Comparison of ENCODE assay signal across 35 mouse cellular contexts in the genomic region with DNA sequence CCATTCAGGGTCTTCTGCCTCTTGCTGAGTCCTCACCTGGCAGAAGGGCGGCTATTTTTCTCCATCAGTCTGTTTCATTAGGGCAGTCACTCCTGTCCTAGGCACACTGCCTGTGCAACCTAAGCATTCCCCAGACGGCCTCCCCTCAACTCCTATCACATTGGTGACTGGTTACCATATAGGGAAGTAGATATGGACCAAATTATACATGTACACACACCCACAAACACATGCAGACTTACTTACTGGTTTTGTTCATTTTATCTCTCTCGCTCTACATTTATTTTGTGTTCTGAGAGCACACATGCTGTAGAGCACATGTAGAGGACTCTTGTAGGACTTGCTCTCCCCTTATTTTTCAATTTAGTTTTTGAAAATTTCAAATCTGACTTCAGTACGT.
"Had no signal": no experiment of that assay in that cellular context is flagged by ENCODE, and none has a peak within 500 bp of the region (broad histone marks: within the 10 kb centered on the region; RNA-seq: fewer than 3 reads in every experiment).

No protein-coding gene starts in this region.

- DNase-seq: heart, postnatal 10 days; heart, postnatal 14 days; heart, postnatal 36 days; heart, postnatal 4 days; kidney, adult 11 months; kidney, adult 18-20 months; kidney, adult 2 months; kidney, adult 8-10 months; kidney, adult 9 months; kidney, postnatal 10 days; kidney, postnatal 14 days; kidney, postnatal 25 days; kidney, postnatal 36 days; kidney, postnatal 4 days; layer of hippocampus, adult 9-11 months; layer of hippocampus, postnatal 36 days had no signal

- H3K9ac ChIP-seq: heart, embryonic 12.5 days; heart, embryonic 13.5 days; heart, embryonic 15.5 days; hindbrain, embryonic 12.5 days; hindbrain, embryonic 13.5 days; hindbrain, embryonic 14.5 days; hindbrain, embryonic 15.5 days; intestine, embryonic 15.5 days; kidney, embryonic 15.5 days had no signal

- H3K27ac ChIP-seq: heart, embryonic 10.5 days; heart, embryonic 13.5 days; heart, embryonic 15.5 days; hindbrain, embryonic 10.5 days; hindbrain, embryonic 12.5 days; hindbrain, embryonic 13.5 days; hindbrain, embryonic 14.5 days; hindbrain, embryonic 15.5 days; hindbrain, postnatal 0 days; intestine, embryonic 15.5 days; kidney, embryonic 15.5 days; kidney, postnatal 0 days; layer of hippocampus, adult 2 months had no signal

- H3K36me3 ChIP-seq: intestine, embryonic 15.5 days had no signal

- ATAC-seq: hindbrain, embryonic 16.5 days; hindbrain, postnatal 0 days; inflammation-experienced regulatory T-cells, adult 6 months; intestine, embryonic 15.5 days; intestine, embryonic 16.5 days; intestine, postnatal 0 days had no signal

- H3K4me3 ChIP-seq: heart, embryonic 10.5 days; heart, embryonic 12.5 days; heart, embryonic 13.5 days; heart, embryonic 15.5 days; hindbrain, embryonic 10.5 days; hindbrain, embryonic 12.5 days; hindbrain, embryonic 13.5 days; hindbrain, embryonic 15.5 days; intestine, embryonic 15.5 days; kidney, embryonic 15.5 days; layer of hippocampus, adult 2 months had no signal

- H3K27me3 ChIP-seq: heart, embryonic 12.5 days; heart, embryonic 13.5 days; heart, embryonic 15.5 days; hindbrain, embryonic 12.5 days; hindbrain, embryonic 13.5 days; hindbrain, embryonic 15.5 days; intestine, embryonic 15.5 days; kidney, embryonic 15.5 days had no signal

- H3K4me2 ChIP-seq: heart, embryonic 11.5 days; heart, embryonic 12.5 days; heart, embryonic 13.5 days; heart, embryonic 15.5 days; hindbrain, embryonic 12.5 days; hindbrain, embryonic 13.5 days; hindbrain, embryonic 14.5 days; hindbrain, embryonic 15.5 days; intestine, embryonic 15.5 days; kidney, embryonic 15.5 days had no signal

- H3K9me3 ChIP-seq: heart, embryonic 10.5 days; heart, embryonic 12.5 days; heart, embryonic 13.5 days; heart, embryonic 15.5 days; hindbrain, embryonic 10.5 days; hindbrain, embryonic 12.5 days; hindbrain, embryonic 13.5 days; hindbrain, embryonic 15.5 days; intestine, embryonic 15.5 days; kidney, embryonic 15.5 days had no signal
